Mouse (Mus musculus) thymus, adult 2 months (tissue): ENCODE results near the gene Dip2c.

ENCODE experiments used
- CTCF ChIP-seq: fragments of 200-500 bp; IDR thresholded peaks from 2 replicates; pipeline ENCODE4 v1.5.1; 2012; ENCODE audit warnings: mild to moderate bottlenecking, control low read depth, low read length, moderate library complexity, borderline replicate concordance; ENCODE audit not compliant: control insufficient read depth, poor library complexity, insufficient read depth; ENCODE audit errors: extremely low read depth
- POLR2A ChIP-seq: fragments of 200-500 bp; IDR thresholded peaks from 2 replicates; pipeline ENCODE4 v1.6.1; 2012; ENCODE audit warnings: mild to moderate bottlenecking, low read length, control low read depth, moderate library complexity; ENCODE audit not compliant: control insufficient read depth, poor library complexity, insufficient read depth; ENCODE audit errors: extremely low read depth

GRCm38 (mm10) chr13:9494726-9495125, 218.4 kb downstream of the Dip2c start:
- TF ChIP-seq CTCF (no peak), POLR2A (no peak)
